8 mouse cellular contexts compared by ENCODE assay signal in genomic region chr1:77515651-77515981, GRCm38 (mm10). TPM values are rescaled to one million over a fixed set of nuclear protein-coding genes. Genes with fewer than 3 reads are reported as not detected.
DNase-seq lines count a peak whose midpoint lies in the region; ATAC-seq and TF ChIP-seq lines count a peak whose summit lies in the region.

No protein-coding gene starts in this region.

- under 1% methylated on average over 12 of the region's 12 CpGs for WGBS in heart, adult 2 months
- WGBS in kidney, postnatal 0 days: 0% methylated on average over 12 of the region's 12 CpGs
- under 1% methylated on average over 12 of the region's 12 CpGs for WGBS in midbrain, embryonic 11.5 days

- no peak for TF ChIP-seq CTCF in G1E (IDR thresholded peaks at IDR 0.05; ENCODE audit: low read depth, low read length)
- no peak for TF ChIP-seq CTCF in heart, adult 2 months (IDR thresholded peaks at IDR 0.05)
- TF ChIP-seq CTCF in kidney, postnatal 0 days (IDR thresholded peaks at IDR 0.05; ENCODE audit: low read depth): no peak

- no peak for ATAC-seq in G1E (ENCODE audit: extremely low read depth, insufficient number of reproducible peaks, low FRiP score, poor library complexity, severe bottlenecking)
- peak; percentile 2; the same call in 1 of the 2 replicates for ATAC-seq in kidney, postnatal 0 days (replicated peaks; ENCODE audit: low FRiP score, low read depth)
- ATAC-seq in midbrain, embryonic 11.5 days (ENCODE audit: low FRiP score): no peak

- no peaks in the 10 kb centered on the region for H3K79me2 ChIP-seq in heart, adult 2 months (replicated peaks; ENCODE audit: control insufficient read depth, insufficient read depth, low read length)

- peak overlapping the region; percentile 89 for H3K4me2 ChIP-seq in kidney, postnatal 0 days (ENCODE audit: low read length)
- peak overlapping the region; percentile 87 for H3K4me2 ChIP-seq in midbrain, embryonic 11.5 days

- peaks cover 67% of the 10 kb centered on the region for H3K9me3 ChIP-seq in G1E (replicated peaks)
- no peaks in the 10 kb centered on the region for H3K9me3 ChIP-seq in kidney, postnatal 0 days (replicated peaks; ENCODE audit: low read length)
- H3K9me3 ChIP-seq in midbrain, embryonic 11.5 days (ENCODE audit: control insufficient read depth, low read length): no peaks in the 10 kb centered on the region

- no peak for TF ChIP-seq POLR2A in heart, adult 2 months (IDR thresholded peaks at IDR 0.05; ENCODE audit: insufficient read depth, low read depth, low read length)

- H3K9ac ChIP-seq in heart, adult 2 months (ENCODE audit: low read depth, low read length): peak overlapping the region; percentile 35
- H3K9ac ChIP-seq in kidney, postnatal 0 days (ENCODE audit: low read depth, low read length): 0 out of 2 replicates have a peak overlapping the region, but pooled peaks have one; percentile 32
- peak overlapping the region; percentile 57 for H3K9ac ChIP-seq in midbrain, embryonic 11.5 days (ENCODE audit: low read length)

- intact Hi-C loops in heart, adult 2 months (cut with DNase I): loop anchor here (5.0 to 10.0 kb wide), 4 partner anchors 211 to 1521 kb away; no protein-coding TSS in a partner anchor

- H3K4me3 ChIP-seq in G1E (ENCODE audit: low read depth, low read length): peak overlapping the region; percentile 17; the same call in 1 of the 2 replicates
- H3K4me3 ChIP-seq in heart, adult 2 months: peak overlapping the region; percentile 85
- H3K4me3 ChIP-seq in kidney, postnatal 0 days (replicated peaks; ENCODE audit: low read depth, low read length): peak overlapping the region; percentile 64
- H3K4me3 ChIP-seq in midbrain, embryonic 11.5 days (ENCODE audit: low read depth, low read length): peak overlapping the region; percentile 74

- peak overlapping the region; percentile 74 for H3K27ac ChIP-seq in heart, adult 2 months
- no peak overlapping the region for H3K27ac ChIP-seq in kidney, postnatal 0 days
- H3K27ac ChIP-seq in midbrain, embryonic 11.5 days (ENCODE audit: low read depth, low read length): no peak overlapping the region

- no peaks in the 10 kb centered on the region for H3K36me3 ChIP-seq in G1E (replicated peaks)
- peaks cover 5% of the 10 kb centered on the region for H3K36me3 ChIP-seq in heart, adult 2 months (ENCODE audit: control insufficient read depth, insufficient read depth, low read length)
- no peaks in the 10 kb centered on the region for H3K36me3 ChIP-seq in kidney, postnatal 0 days (ENCODE audit: insufficient read depth, low read length)
- H3K36me3 ChIP-seq in midbrain, embryonic 11.5 days (ENCODE audit: control insufficient read depth, insufficient read depth, low read length): no peaks in the 10 kb centered on the region

- H3K4me1 ChIP-seq in G1E (ENCODE audit: insufficient read depth, low read depth, low read length): no peaks in the 10 kb centered on the region
- H3K4me1 ChIP-seq in heart, adult 2 months (ENCODE audit: control insufficient read depth, insufficient read depth, low read length): no peaks in the 10 kb centered on the region; the same call in 1 of the 2 replicates
- peaks cover 17% of the 10 kb centered on the region for H3K4me1 ChIP-seq in kidney, postnatal 0 days (replicated peaks; ENCODE audit: insufficient read depth, low read length)
- H3K4me1 ChIP-seq in midbrain, embryonic 11.5 days (ENCODE audit: control insufficient read depth, insufficient read depth, low read length): peaks cover 27% of the 10 kb centered on the region

- no peaks in the 10 kb centered on the region for H3K27me3 ChIP-seq in G1E (ENCODE audit: insufficient read depth, low read length)
- no peaks in the 10 kb centered on the region for H3K27me3 ChIP-seq in heart, adult 2 months (ENCODE audit: control insufficient read depth, insufficient read depth, low read length)
- H3K27me3 ChIP-seq in kidney, postnatal 0 days (ENCODE audit: insufficient read depth, low read length): no peaks in the 10 kb centered on the region
- peaks cover 2% of the 10 kb centered on the region; the same call in 1 of the 2 replicates for H3K27me3 ChIP-seq in midbrain, embryonic 11.5 days (ENCODE audit: control insufficient read depth, insufficient read depth, low read length)

- peak; percentile 11 for DNase-seq in cerebellum, adult 9-11 months
- no peak for DNase-seq in cerebellum, adult 11 months
- no peak for DNase-seq in G1E (ENCODE audit: low spot score)
- DNase-seq in heart, adult 2 months: peak; percentile 41 to 66
- peak; percentile 36 for DNase-seq in kidney, postnatal 0 days (ENCODE audit: low spot score)
- no peak for DNase-seq in midbrain, embryonic 11.5 days (ENCODE audit: low spot score, missing footprints)
- DNase-seq in frontal cortex, adult 2 months (ENCODE audit: extremely low spot score in 1 of 2, low spot score in 1 of 2): no peak
- no peak for DNase-seq in cerebellum, postnatal 4 days (ENCODE audit: low spot score in 2 of 2)

- TF ChIP-seq EP300 in heart, adult 2 months (IDR thresholded peaks at IDR 0.05; ENCODE audit: insufficient read depth, low read depth, low read length): no peak

RNA-seq across cellular contexts. Expression of gene Epha4, which starts 0.7 kb away (rescaled TPM):
- not detected in 2 replicates for total RNA-seq in G1E (2014; fragmentation: Nextera tagmentation)
- total RNA-seq in G1E (2017): 0.11 and 0.17 TPM in 2 replicates
- not detected in 2 replicates for polyA plus RNA-seq in G1E (2012)
- total RNA-seq in heart, adult 2 months (2021): 10 to 100 TPM; 25.4 to 45.5 TPM
- 28.4 and 62.6 TPM in 2 replicates for polyA plus RNA-seq in heart, adult 2 months (2012; rRNA removed)
- polyA plus RNA-seq in kidney, postnatal 0 days (2015; fragmentation: Nextera tagmentation; extraction: Ambion mirVana): 12.0 and 14.0 TPM in 2 replicates
- polyA plus RNA-seq in midbrain, embryonic 11.5 days (2014; fragmentation: Nextera tagmentation; extraction: Ambion mirVana): 19.4 and 24.4 TPM in 2 replicates
- polyA plus RNA-seq in frontal cortex, adult 2 months (2012; rRNA removed): 43.9 and 46.1 TPM in 2 replicates

Comparison
In these comparisons a context has a peak if more than half of its experiments do, and no peak if none do; other contexts are left out.
1. DNase-seq: peak in cerebellum, adult 9-11 months (single experiment), heart, adult 2 months (2 of 2) and kidney, postnatal 0 days (single experiment); none in cerebellum, adult 11 months (single experiment), G1E (single experiment), midbrain, embryonic 11.5 days (single experiment), frontal cortex, adult 2 months (0 of 2) and cerebellum, postnatal 4 days (0 of 2).
2. H3K4me3 ChIP-seq: peak in every context shown above with its lines; median percentile 85 in heart, adult 2 months; 74 in midbrain, embryonic 11.5 days; 64 in kidney, postnatal 0 days; 17 in G1E.
3. RNA of gene Epha4, which starts 0.7 kb away (polyA plus RNA-seq): 43.9 to 46.1 TPM in frontal cortex, adult 2 months, 28.4 to 62.6 TPM in heart, adult 2 months, 19.4 to 24.4 TPM in midbrain, embryonic 11.5 days and 12.0 to 14.0 TPM in kidney, postnatal 0 days; not detected in G1E; every median in the first group is over 10 times any median in the second.
4. Peak in every context shown above with its lines, with median percentiles within 50 percentile points of each other: H3K9ac ChIP-seq.